Mouse (Mus musculus) hindbrain, embryonic 14.5 days (tissue): ENCODE results near the gene Ccdc85b. TPM values are rescaled to one million over a fixed set of nuclear protein-coding genes. Genes with fewer than 3 reads are reported as not detected.
A peak's percentile ranks its signal among the peaks of the same experiment; 100 is the strongest.
"Not testable (repeated sequence)": the region's sequence is repeated elsewhere in the genome, so short reads cannot be mapped to it uniquely, and the experiment has no call there.

Experiments
- ATAC-seq: fragments of 200-750 bp; cut with Nextera tagmentation; 2 replicates; pipeline ENCODE4 v1.8.0; 2017; ENCODE audit warnings: moderate number of reproducible peaks, mild to moderate bottlenecking, moderate TSS enrichment, moderate library complexity; ENCODE audit not compliant: low FRiP score
- DNase-seq: peaks from one replicate; pipeline ENCODE4 v3.0.0-alpha.2; 2015; ENCODE audit warnings: low spot score
- H3K27ac ChIP-seq: fragments of 300-500 bp; sonication (generic); 2 replicates; pipeline ENCODE4 v1.5.1; 2014; ENCODE audit warnings: mild to moderate bottlenecking, moderate library complexity
- H3K27me3 ChIP-seq: fragments of 300-500 bp; sonication (generic); 2 replicates; pipeline ENCODE4 v1.6.1; 2014; ENCODE audit warnings: mild to moderate bottlenecking, low read length, mixed read lengths; ENCODE audit not compliant: control insufficient read depth, insufficient read depth
- H3K36me3 ChIP-seq: fragments of 300-500 bp; sonication (generic); replicated peaks from 2 replicates; pipeline ENCODE4 v1.6.1; 2014; ENCODE audit not compliant: control insufficient read depth, insufficient read depth
- H3K4me1 ChIP-seq: fragments of 300-500 bp; sonication (generic); replicated peaks from 2 replicates; pipeline ENCODE4 v1.6.1; 2014; ENCODE audit warnings: antibody characterized with exemption, low read length, mixed read lengths; ENCODE audit not compliant: control insufficient read depth, insufficient read depth
- H3K4me2 ChIP-seq: fragments of 300-500 bp; sonication (generic); replicated peaks from 2 replicates; pipeline ENCODE4 v1.6.1; 2014; ENCODE audit warnings: mild to moderate bottlenecking, moderate library complexity
- H3K4me3 ChIP-seq: fragments of 300-500 bp; sonication (generic); replicated peaks from 2 replicates; pipeline ENCODE4 v1.5.1; 2014; ENCODE audit warnings: mild to moderate bottlenecking, low read length
- H3K9ac ChIP-seq: fragments of 300-500 bp; sonication (generic); 2 replicates; pipeline ENCODE4 v1.6.1; 2014
- H3K9me3 ChIP-seq: fragments of 300-500 bp; sonication (generic); 2 replicates; pipeline ENCODE4 v1.6.1; 2016; ENCODE audit warnings: low read length; ENCODE audit not compliant: control insufficient read depth
- whole genome bisulfite sequencing: fragments of 180-500 bp; shearing (Covaris S2); extraction: QIAGEN DNeasy Blood & Tissue Kit; methylation state at CpG from one replicate; pipeline ENCODE4 v1.1.7; 2014; 5-methylcytosine and 5-hydroxymethylcytosine counted together
- polyA plus RNA-seq: library from polyadenylated mRNA; unstranded; fragments of >200 nt; fragmentation: Nextera tagmentation; extraction: Ambion mirVana; gene quantifications from 2 replicates; pipeline ENCODE4 v1.2.1, GENCODE M21; 2014

Gene Ccdc85b
- polyA plus RNA-seq, 1 experiment from 2014 or later, result 10.4 TPM

- peak; percentile 44 for ATAC-seq
- Histone ChIP-seq H3K4me2 (peak overlapping the region; percentile 86), H3K27ac (peak overlapping the region; percentile 99), H3K36me3 (peaks cover 44% of the 10 kb centered on the region), H3K9ac (peak overlapping the region; percentile 93), H3K4me3 (peak overlapping the region; percentile 77), H3K4me1 (peaks cover 30% of the 10 kb centered on the region), H3K9me3 (no peaks in the 10 kb centered on the region), H3K27me3 (no peaks in the 10 kb centered on the region)
- peak; percentile 75 for DNase-seq
- WGBS, result under 1% methylated on average over 58 of the region's 59 CpGs
Measured at GRCm38 (mm10) chr19:5490898-5491708, 33.4 kb upstream of the Ccdc85b start.

- under 1% methylated on average over 59 of the region's 62 CpGs for WGBS
Measured at GRCm38 (mm10) chr19:5490313-5490897, 32.7 kb upstream of the Ccdc85b start, which contains the start of gene Cfl1. TSS of gene Cfl1 (plus strand) at chr19:5490455.

GRCm38 (mm10) chr19:5489721-5490120 lies 32.0 kb upstream of the Ccdc85b start:
- ATAC-seq, H3K9me3 ChIP-seq, H3K9ac ChIP-seq, H3K27me3 ChIP-seq, DNase-seq: not testable (repeated sequence)
- peaks cover 43% of the 10 kb centered on the region for H3K36me3 ChIP-seq
- 51% methylated on average over 10 of the region's 10 CpGs for WGBS
- H3K4me1 ChIP-seq, result peaks cover 30% of the 10 kb centered on the region
- H3K4me2 ChIP-seq, result peak overlapping the region; percentile 86
- peak overlapping the region; percentile 77; the same call in 1 of the 2 replicates for H3K4me3 ChIP-seq
- H3K27ac ChIP-seq, result peak overlapping the region; percentile 99

More at GRCm38 (mm10) chr19:5490313-5490897, 32.7 kb upstream of the Ccdc85b start, which contains the start of gene Cfl1:
- H3K4me1 ChIP-seq, result peaks cover 30% of the 10 kb centered on the region
- H3K4me2 ChIP-seq, result peak within 1 kb of the TSS; percentile 86
- peak; percentile 76 for ATAC-seq
- no peaks in the 10 kb centered on the region for H3K27me3 ChIP-seq
- peak within 1 kb of the TSS; percentile 93 for H3K9ac ChIP-seq
- peaks cover 43% of the 10 kb centered on the region for H3K36me3 ChIP-seq
- peak; percentile 94 for DNase-seq
- H3K4me3 ChIP-seq, result peak within 1 kb of the TSS; percentile 77
- H3K9me3 ChIP-seq, result no peaks in the 10 kb centered on the region
- H3K27ac ChIP-seq, result peak within 1 kb of the TSS; percentile 99

- peak overlapping the region; percentile 57 for H3K9ac ChIP-seq
- H3K4me1 ChIP-seq, result peaks cover 30% of the 10 kb centered on the region
- peaks cover 43% of the 10 kb centered on the region for H3K36me3 ChIP-seq
- no peaks in the 10 kb centered on the region for H3K9me3 ChIP-seq
- no peaks in the 10 kb centered on the region for H3K27me3 ChIP-seq
- peak overlapping the region; percentile 86 for H3K4me2 ChIP-seq
- peak overlapping the region; percentile 46 for H3K4me3 ChIP-seq
- H3K27ac ChIP-seq, result peak overlapping the region; percentile 99
- WGBS, result 1% methylated on average over 26 of the region's 26 CpGs
- ATAC-seq, result peak; percentile 72
- peak; percentile 84 for DNase-seq
Measured at GRCm38 (mm10) chr19:5488878-5489571, 31.3 kb upstream of the Ccdc85b start.

- Histone ChIP-seq H3K27ac (peak within 1 kb of the TSS; percentile 99), H3K9me3 (no peaks in the 10 kb centered on the region), H3K4me3 (peak within 1 kb of the TSS; percentile 46), H3K36me3 (peaks cover 43% of the 10 kb centered on the region), H3K27me3 (no peaks in the 10 kb centered on the region), H3K4me1 (peaks cover 30% of the 10 kb centered on the region), H3K9ac (peak within 1 kb of the TSS; percentile 59), H3K4me2 (peak within 1 kb of the TSS; percentile 86)
- ATAC-seq, result peak; percentile 63
- DNase-seq, result peak; percentile 93
- WGBS, result under 1% methylated on average over 39 of the region's 39 CpGs
Measured at GRCm38 (mm10) chr19:5487768-5488550, 30.3 kb upstream of the Ccdc85b start, which contains the start of gene Mus81. TSS of gene Mus81 (minus strand) at chr19:5488402.

GRCm38 (mm10) chr19:5486771-5487170 lies 29.1 kb upstream of the Ccdc85b start:
- Histone ChIP-seq H3K36me3 (peaks cover 43% of the 10 kb centered on the region), H3K4me3 (peak overlapping the region; percentile 46; the same call in 1 of the 2 replicates), H3K4me1 (peaks cover 20% of the 10 kb centered on the region), H3K9ac (no peak overlapping the region), H3K4me2 (peak overlapping the region; percentile 86; the same call in 1 of the 2 replicates), H3K27ac (no peak overlapping the region), H3K27me3 (no peaks in the 10 kb centered on the region), H3K9me3 (no peaks in the 10 kb centered on the region)
- DNase-seq, result no peak
- ATAC-seq, result no peak
- WGBS, result 88% methylated on average over 4 of the region's 4 CpGs

- DNase-seq, result no peak
- Histone ChIP-seq H3K4me3 (no peak overlapping the region), H3K27ac (no peak overlapping the region), H3K36me3 (peaks cover 47% of the 10 kb centered on the region), H3K4me1 (peaks cover 18% of the 10 kb centered on the region; the same call in 1 of the 2 replicates), H3K27me3 (no peaks in the 10 kb centered on the region), H3K4me2 (no peak overlapping the region), H3K9me3 (no peaks in the 10 kb centered on the region), H3K9ac (no peak overlapping the region)
- no peak for ATAC-seq
- WGBS, result 91% methylated on average over 8 of the region's 8 CpGs
Measured at GRCm38 (mm10) chr19:5486286-5486685, 28.6 kb upstream of the Ccdc85b start.

GRCm38 (mm10) chr19:5485821-5486220 lies 28.1 kb upstream of the Ccdc85b start:
- Histone ChIP-seq H3K27me3 (no peaks in the 10 kb centered on the region), H3K4me1 (peaks cover 18% of the 10 kb centered on the region; the same call in 1 of the 2 replicates), H3K36me3 (peaks cover 51% of the 10 kb centered on the region), H3K4me3 (no peak overlapping the region), H3K4me2 (no peak overlapping the region), H3K9me3 (no peaks in the 10 kb centered on the region), H3K9ac (no peak overlapping the region), H3K27ac (no peak overlapping the region)
- ATAC-seq (no peak), DNase-seq (no peak)
- 92% methylated on average over 7 of the region's 7 CpGs for WGBS
